Mouse (Mus musculus): Measurements from ENCODE around the gene 1500009C09Rik. TPM values are rescaled to one million over a fixed set of nuclear protein-coding genes. Genes with fewer than 3 reads are reported as not detected.

Gene 1500009C09Rik
- polyA plus RNA-seq, 1 experiment from 2014 or later = not detected

DNA sequence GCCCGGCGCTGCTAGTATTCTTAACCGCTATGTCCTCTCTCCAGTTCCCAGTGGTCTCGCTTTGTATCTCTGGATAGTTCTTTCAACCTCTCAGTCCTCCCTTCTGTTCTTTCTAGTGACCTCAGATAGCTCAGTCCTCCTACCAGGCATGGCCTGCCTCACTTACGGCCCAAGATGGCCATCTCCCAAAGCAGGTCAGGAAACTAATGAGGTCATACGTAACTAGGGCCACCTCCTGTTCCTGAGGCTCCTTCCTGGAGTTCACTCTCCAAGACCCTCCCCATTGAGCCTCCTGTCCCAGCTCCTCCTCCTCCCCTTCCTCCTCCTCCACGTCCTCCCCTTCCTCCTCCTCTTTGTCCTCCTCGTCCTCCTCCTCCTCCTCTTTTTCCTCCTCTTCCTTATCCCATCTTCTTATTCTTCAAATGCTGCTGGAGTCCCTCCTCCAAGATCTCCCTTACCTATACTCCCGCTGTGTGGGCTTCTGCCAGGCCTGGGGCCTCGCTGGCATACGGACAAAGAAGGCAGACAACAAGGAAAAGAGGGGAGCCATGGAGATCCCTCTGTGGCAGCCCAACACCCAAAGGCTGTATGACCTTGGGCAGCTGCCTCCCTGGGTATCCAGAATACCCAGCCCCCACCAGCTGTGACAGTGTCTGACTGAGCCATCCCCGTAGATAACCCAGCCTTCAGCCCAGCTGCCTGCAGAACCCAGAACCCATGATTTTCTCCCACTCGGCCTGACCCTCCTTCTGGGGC, 42.7 kb upstream of the 1500009C09Rik start:
- Histone ChIP-seq H3K4me1 (ENCODE audit: control insufficient read depth, insufficient read depth, low read length) (peaks cover 21% of the 10 kb centered on the region), H3K27me3 (replicated peaks; ENCODE audit: control insufficient read depth, insufficient read depth, low read length) (peaks cover 75% of the 10 kb centered on the region), H3K27ac (ENCODE audit: low read length) (no peak overlapping the region), H3K9ac (ENCODE audit: low read depth, low read length) (no peak overlapping the region), H3K9me3 (ENCODE audit: control insufficient read depth, low read length) (no peaks in the 10 kb centered on the region), H3K4me3 (ENCODE audit: low read length) (no peak overlapping the region), H3K4me2 (ENCODE audit: low read depth, low read length) (no peak overlapping the region), H3K36me3 (ENCODE audit: control insufficient read depth, insufficient read depth, low read length) (0 out of 2 replicates have a peak, but pooled peaks cover 3% of the 10 kb centered on the region)
- 81% methylated on average over 13 of the region's 13 CpGs for WGBS
- ATAC-seq = no peak

- H3K27me3 ChIP-seq (replicated peaks; ENCODE audit: control insufficient read depth, insufficient read depth, low read length) = peaks cover 84% of the 10 kb centered on the region
- no peak for ATAC-seq
- H3K27ac ChIP-seq (ENCODE audit: low read length) = no peak overlapping the region
- H3K4me1 ChIP-seq (ENCODE audit: control insufficient read depth, insufficient read depth, low read length) = peaks cover 21% of the 10 kb centered on the region
- WGBS = 44% methylated on average over 1 of the region's 1 CpGs
- H3K9me3 ChIP-seq (ENCODE audit: control insufficient read depth, low read length) = no peaks in the 10 kb centered on the region
- no peak overlapping the region for H3K4me3 ChIP-seq (ENCODE audit: low read length)
- no peak overlapping the region for H3K9ac ChIP-seq (ENCODE audit: low read depth, low read length)
- H3K36me3 ChIP-seq (ENCODE audit: control insufficient read depth, insufficient read depth, low read length) = 0 out of 2 replicates have a peak, but pooled peaks cover 3% of the 10 kb centered on the region
- no peak overlapping the region for H3K4me2 ChIP-seq (ENCODE audit: low read depth, low read length)
Measured at GRCm38 (mm10) chr15:82210801-82211200, 41.4 kb upstream of the 1500009C09Rik start.

DNA sequence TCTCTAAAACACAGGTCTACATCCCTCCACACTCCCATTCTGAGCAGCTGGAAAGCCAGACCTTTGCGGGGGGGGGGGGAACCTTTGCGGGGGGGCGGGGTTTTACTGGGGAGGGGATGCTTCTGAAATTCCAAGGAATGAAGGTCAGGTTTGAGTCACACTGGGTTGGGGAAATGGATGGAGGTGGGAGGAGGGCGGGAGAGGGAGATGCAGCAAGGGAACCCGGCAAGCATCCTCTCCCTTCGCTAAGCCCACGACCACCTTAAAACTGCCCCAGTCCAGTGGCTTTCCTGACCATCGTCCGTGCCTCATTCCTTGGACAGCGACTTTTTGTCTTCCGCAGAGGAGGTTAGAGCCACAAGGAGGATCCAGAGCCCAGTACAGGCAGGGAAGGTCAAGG, 40.9 kb upstream of the 1500009C09Rik start:
- H3K27me3 ChIP-seq (replicated peaks; ENCODE audit: control insufficient read depth, insufficient read depth, low read length) = peaks cover 86% of the 10 kb centered on the region
- WGBS = 2% methylated on average over 10 of the region's 11 CpGs
- H3K36me3 ChIP-seq (ENCODE audit: control insufficient read depth, insufficient read depth, low read length) = no peaks in the 10 kb centered on the region
- no peak for ATAC-seq
- no peak overlapping the region for H3K4me3 ChIP-seq (ENCODE audit: low read length)
- H3K9me3 ChIP-seq (ENCODE audit: control insufficient read depth, low read length) = no peaks in the 10 kb centered on the region
- H3K27ac ChIP-seq (ENCODE audit: low read length) = no peak overlapping the region
- H3K4me1 ChIP-seq (ENCODE audit: control insufficient read depth, insufficient read depth, low read length) = peaks cover 16% of the 10 kb centered on the region
- H3K9ac ChIP-seq (ENCODE audit: low read depth, low read length) = no peak overlapping the region
- H3K4me2 ChIP-seq (ENCODE audit: low read depth, low read length) = no peak overlapping the region

DNA sequence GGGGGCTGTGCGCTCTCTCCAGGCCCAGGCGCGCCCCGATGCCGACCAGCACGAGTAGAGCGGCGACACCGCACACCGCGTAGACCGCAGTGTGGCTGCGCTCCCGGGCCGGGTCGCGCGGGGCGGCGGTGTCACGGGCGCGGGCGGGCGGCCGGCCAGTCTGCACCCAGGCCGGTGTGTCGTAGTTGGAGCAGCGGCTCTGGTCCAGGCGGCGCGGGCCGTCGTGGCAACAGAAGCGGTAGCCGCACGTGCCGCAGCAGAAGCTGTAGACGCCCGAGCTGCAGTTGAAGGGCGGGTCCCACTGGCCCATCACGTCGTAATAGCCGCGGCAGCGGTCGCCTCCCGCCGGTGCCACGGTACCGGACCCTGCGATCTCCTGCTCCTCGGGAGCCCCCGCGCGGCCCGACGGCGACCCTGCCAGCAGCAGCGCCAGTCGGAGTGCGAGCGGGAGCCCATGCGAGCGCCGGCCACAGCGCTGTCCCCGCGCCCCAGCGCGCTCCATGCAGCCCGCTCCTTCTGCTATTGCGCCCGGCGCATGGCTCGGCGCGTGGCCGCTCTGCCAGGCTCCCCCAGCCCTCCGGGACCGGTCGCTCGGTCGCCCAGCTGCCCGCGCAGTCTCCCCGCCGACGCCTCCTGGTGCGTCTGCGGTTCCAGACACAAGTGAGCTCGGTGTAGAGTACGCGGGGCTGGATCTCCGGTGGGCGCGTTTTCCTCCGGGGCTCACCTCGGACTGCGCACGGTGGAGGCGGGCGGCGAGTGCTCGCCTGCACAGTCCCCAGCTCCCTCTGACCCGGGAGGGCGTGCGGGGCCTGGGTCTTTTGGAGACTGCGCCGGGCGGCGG, 40.1 kb upstream of the 1500009C09Rik start:
- H3K4me2 ChIP-seq (ENCODE audit: low read depth, low read length) = peak overlapping the region; percentile 90
- peaks cover 12% of the 10 kb centered on the region for H3K4me1 ChIP-seq (ENCODE audit: control insufficient read depth, insufficient read depth, low read length)
- WGBS = under 1% methylated on average over 100 of the region's 112 CpGs
- H3K4me3 ChIP-seq (ENCODE audit: low read length) = peak overlapping the region; percentile 49
- H3K27ac ChIP-seq (ENCODE audit: low read length) = no peak overlapping the region
- H3K9ac ChIP-seq (ENCODE audit: low read depth, low read length) = peak overlapping the region; percentile 48
- peaks cover 85% of the 10 kb centered on the region for H3K27me3 ChIP-seq (replicated peaks; ENCODE audit: control insufficient read depth, insufficient read depth, low read length)
- H3K9me3 ChIP-seq (ENCODE audit: control insufficient read depth, low read length) = no peaks in the 10 kb centered on the region
- ATAC-seq = peak; percentile 49
- no peaks in the 10 kb centered on the region for H3K36me3 ChIP-seq (ENCODE audit: control insufficient read depth, insufficient read depth, low read length)

- peak within 1 kb of the TSS; percentile 48 for H3K9ac ChIP-seq (ENCODE audit: low read depth, low read length)
- WGBS = under 1% methylated on average over 16 of the region's 34 CpGs
- peak within 1 kb of the TSS; percentile 49 for H3K4me3 ChIP-seq (ENCODE audit: low read length)
- H3K27me3 ChIP-seq (replicated peaks; ENCODE audit: control insufficient read depth, insufficient read depth, low read length) = peaks cover 82% of the 10 kb centered on the region
- peak; percentile 37 for ATAC-seq
- H3K4me2 ChIP-seq (ENCODE audit: low read depth, low read length) = peak within 1 kb of the TSS; percentile 90
- no peaks in the 10 kb centered on the region for H3K9me3 ChIP-seq (ENCODE audit: control insufficient read depth, low read length)
- H3K4me1 ChIP-seq (ENCODE audit: control insufficient read depth, insufficient read depth, low read length) = peaks cover 12% of the 10 kb centered on the region
- no peak within 1 kb of the TSS for H3K27ac ChIP-seq (ENCODE audit: low read length)
- H3K36me3 ChIP-seq (ENCODE audit: control insufficient read depth, insufficient read depth, low read length) = no peaks in the 10 kb centered on the region
Measured at GRCm38 (mm10) chr15:82212752-82213063, 39.5 kb upstream of the 1500009C09Rik start, which contains the start of gene Shisa8. Gene Shisa8, minus strand, starts transcription at chr15:82212815.

DNA sequence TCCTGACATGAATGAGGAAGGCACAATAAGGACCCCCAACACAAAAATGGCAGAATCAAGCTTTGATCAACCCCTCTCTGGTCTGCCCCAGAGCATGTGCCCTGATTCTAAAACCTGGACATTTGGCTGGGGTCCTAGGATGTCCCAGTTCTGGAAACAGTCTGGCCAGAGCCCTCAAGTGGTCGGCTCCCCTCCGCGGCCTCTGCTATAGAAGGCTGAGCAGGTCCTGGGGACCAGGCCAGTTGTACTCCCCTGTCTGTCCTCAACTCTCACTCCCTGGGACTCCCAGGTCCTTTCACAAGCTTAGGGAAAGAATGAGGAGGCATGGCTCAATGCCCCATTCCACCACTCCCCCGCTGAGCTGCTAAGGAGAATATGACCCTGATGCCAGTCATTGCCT, 39.0 kb upstream of the 1500009C09Rik start:
- H3K4me2 ChIP-seq (ENCODE audit: low read depth, low read length) = no peak overlapping the region
- no peaks in the 10 kb centered on the region for H3K36me3 ChIP-seq (ENCODE audit: control insufficient read depth, insufficient read depth, low read length)
- H3K4me3 ChIP-seq (ENCODE audit: low read length) = no peak overlapping the region
- H3K27ac ChIP-seq (ENCODE audit: low read length) = no peak overlapping the region
- peaks cover 12% of the 10 kb centered on the region for H3K4me1 ChIP-seq (ENCODE audit: control insufficient read depth, insufficient read depth, low read length)
- ATAC-seq = no peak
- H3K27me3 ChIP-seq (replicated peaks; ENCODE audit: control insufficient read depth, insufficient read depth, low read length) = peaks cover 78% of the 10 kb centered on the region
- no peaks in the 10 kb centered on the region for H3K9me3 ChIP-seq (ENCODE audit: control insufficient read depth, low read length)
- 7% methylated on average over 4 of the region's 4 CpGs for WGBS
- H3K9ac ChIP-seq (ENCODE audit: low read depth, low read length) = no peak overlapping the region

GRCm38 (mm10) chr15:82215332-82216046, 36.7 kb upstream of the 1500009C09Rik start:
- no peak overlapping the region for H3K9ac ChIP-seq (ENCODE audit: low read depth, low read length)
- H3K27me3 ChIP-seq (replicated peaks; ENCODE audit: control insufficient read depth, insufficient read depth, low read length) = peaks cover 67% of the 10 kb centered on the region
- ATAC-seq = no peak
- H3K36me3 ChIP-seq (ENCODE audit: control insufficient read depth, insufficient read depth, low read length) = no peaks in the 10 kb centered on the region
- peaks cover 12% of the 10 kb centered on the region for H3K4me1 ChIP-seq (ENCODE audit: control insufficient read depth, insufficient read depth, low read length)
- no peaks in the 10 kb centered on the region for H3K9me3 ChIP-seq (ENCODE audit: control insufficient read depth, low read length)
- no peak overlapping the region for H3K4me3 ChIP-seq (ENCODE audit: low read length)
- H3K27ac ChIP-seq (ENCODE audit: low read length) = no peak overlapping the region
- H3K4me2 ChIP-seq (ENCODE audit: low read depth, low read length) = no peak overlapping the region
- 38% methylated on average over 11 of the region's 11 CpGs for WGBS

- Histone ChIP-seq H3K4me3 (ENCODE audit: low read length) (no peak overlapping the region), H3K9me3 (ENCODE audit: control insufficient read depth, low read length) (no peaks in the 10 kb centered on the region), H3K4me2 (ENCODE audit: low read depth, low read length) (no peak overlapping the region), H3K27ac (ENCODE audit: low read length) (no peak overlapping the region), H3K4me1 (ENCODE audit: control insufficient read depth, insufficient read depth, low read length) (peaks cover 12% of the 10 kb centered on the region), H3K27me3 (replicated peaks; ENCODE audit: control insufficient read depth, insufficient read depth, low read length) (peaks cover 59% of the 10 kb centered on the region), H3K36me3 (ENCODE audit: control insufficient read depth, insufficient read depth, low read length) (no peaks in the 10 kb centered on the region), H3K9ac (ENCODE audit: low read depth, low read length) (no peak overlapping the region)
- WGBS = 53% methylated on average over 20 of the region's 20 CpGs
- ATAC-seq = no peak
Measured at GRCm38 (mm10) chr15:82216142-82216827, 35.9 kb upstream of the 1500009C09Rik start.
